Mouse (Mus musculus) liver, embryonic 14.5 days (tissue): ENCODE results near the gene Phpt1.

ENCODE experiments used
- CTCF ChIP-seq: IDR thresholded peaks from 2 replicates; pipeline ENCODE4 v1.5.1; 2016; ENCODE audit warnings: antibody characterized with exemption, low read depth, control low read depth
- EP300 ChIP-seq: IDR thresholded peaks from 2 replicates; pipeline ENCODE4 v1.6.1; 2016; ENCODE audit warnings: antibody characterized with exemption, low read depth

- TF ChIP-seq CTCF (peak; percentile 33; the same call in 1 of the 2 replicates), EP300 (no peak)
Observed at GRCm38 (mm10) chr2:25577951-25578795, 3.1 kb upstream of the Phpt1 start.
